Comparison of ENCODE assay signal across 8 mouse cellular contexts in genomic region chr1:37218386-37218785, GRCm38 (mm10). TPM values are rescaled to one million over a fixed set of nuclear protein-coding genes. Genes with fewer than 3 reads are reported as not detected.
A peak's percentile ranks its signal among the peaks of the same experiment; 100 is the strongest.
DNase-seq lines count a peak whose midpoint lies in the region; ATAC-seq and TF ChIP-seq lines count a peak whose summit lies in the region.

No protein-coding gene starts in this region.

- DNase-seq in midbrain, embryonic 11.5 days (ENCODE audit: low spot score, missing footprints) = peak; percentile 94
- no peak for DNase-seq in midbrain, postnatal 0 days (ENCODE audit: low spot score)
- peak; percentile 56 for DNase-seq in adrenal gland, adult 2 months
- DNase-seq in gastrocnemius, postnatal 4 days (ENCODE audit: low spot score in 2 of 2) = peak; percentile 36 to 66
- DNase-seq in limb, embryonic 11.5 days (ENCODE audit: low spot score) = peak; percentile 84
- peak; percentile 10 for DNase-seq in naive thymus-derived CD4-positive, alpha-beta T cell, adult 2 months (ENCODE audit: low read depth)
- DNase-seq in left cerebral cortex, postnatal 36 days (ENCODE audit: low spot score in 2 of 2) = no peak
- no peak for DNase-seq in layer of hippocampus, adult 11-12 months (ENCODE audit: low spot score)

- no peaks in the 10 kb centered on the region for H3K36me3 ChIP-seq in midbrain, embryonic 11.5 days (ENCODE audit: control insufficient read depth, insufficient read depth, low read length)
- no peaks in the 10 kb centered on the region for H3K36me3 ChIP-seq in midbrain, postnatal 0 days (ENCODE audit: insufficient read depth, low read length)
- H3K36me3 ChIP-seq in limb, embryonic 11.5 days (ENCODE audit: control insufficient read depth, insufficient read depth, low read length) = no peaks in the 10 kb centered on the region

- no peaks in the 10 kb centered on the region for H3K27me3 ChIP-seq in midbrain, embryonic 11.5 days (ENCODE audit: control insufficient read depth, insufficient read depth, low read length)
- H3K27me3 ChIP-seq in midbrain, postnatal 0 days (ENCODE audit: insufficient read depth, low read length) = no peaks in the 10 kb centered on the region
- no peaks in the 10 kb centered on the region for H3K27me3 ChIP-seq in limb, embryonic 11.5 days (ENCODE audit: control insufficient read depth, insufficient read depth, low read length)

- ATAC-seq in midbrain, embryonic 11.5 days (ENCODE audit: low FRiP score) = no peak
- ATAC-seq in midbrain, postnatal 0 days (ENCODE audit: low FRiP score) = no peak
- no peak for ATAC-seq in limb, embryonic 11.5 days (ENCODE audit: insufficient number of reproducible peaks, low FRiP score, low TSS enrichment, low read depth)

- no peak overlapping the region for H3K9ac ChIP-seq in midbrain, embryonic 11.5 days (ENCODE audit: low read length)
- H3K9ac ChIP-seq in midbrain, postnatal 0 days (replicated peaks; ENCODE audit: low read length, poor library complexity, severe bottlenecking) = no peak overlapping the region
- no peak overlapping the region for H3K9ac ChIP-seq in limb, embryonic 11.5 days (ENCODE audit: low read length)

- H3K4me3 ChIP-seq in midbrain, embryonic 11.5 days (ENCODE audit: low read depth, low read length) = no peak overlapping the region
- H3K4me3 ChIP-seq in midbrain, postnatal 0 days (ENCODE audit: low read depth, low read length) = no peak overlapping the region
- H3K4me3 ChIP-seq in limb, embryonic 11.5 days (ENCODE audit: low read depth, low read length) = no peak overlapping the region

- peaks cover 11% of the 10 kb centered on the region for H3K4me1 ChIP-seq in midbrain, embryonic 11.5 days (ENCODE audit: control insufficient read depth, insufficient read depth, low read length)
- H3K4me1 ChIP-seq in midbrain, postnatal 0 days (ENCODE audit: insufficient read depth, low read length) = peaks cover 18% of the 10 kb centered on the region
- H3K4me1 ChIP-seq in limb, embryonic 11.5 days (ENCODE audit: control insufficient read depth, insufficient read depth, low read length) = no peaks in the 10 kb centered on the region

- peak overlapping the region; percentile 7; the same call in 1 of the 2 replicates for H3K4me2 ChIP-seq in midbrain, embryonic 11.5 days
- H3K4me2 ChIP-seq in midbrain, postnatal 0 days (ENCODE audit: low read depth, low read length, poor library complexity, severe bottlenecking) = no peak overlapping the region
- H3K4me2 ChIP-seq in limb, embryonic 11.5 days (ENCODE audit: low read depth, severe bottlenecking) = no peak overlapping the region

- intact Hi-C loops in left cerebral cortex, postnatal 36 days (cut with DNase I) = no loop called here

- no peak overlapping the region for H3K27ac ChIP-seq in midbrain, embryonic 11.5 days (ENCODE audit: low read depth, low read length)
- H3K27ac ChIP-seq in midbrain, postnatal 0 days (ENCODE audit: low read depth, low read length) = no peak overlapping the region
- no peak overlapping the region for H3K27ac ChIP-seq in limb, embryonic 11.5 days (replicated peaks; ENCODE audit: low read depth, low read length)

- H3K9me3 ChIP-seq in midbrain, embryonic 11.5 days (ENCODE audit: control insufficient read depth, low read length) = no peaks in the 10 kb centered on the region
- H3K9me3 ChIP-seq in midbrain, postnatal 0 days (ENCODE audit: low read length) = no peaks in the 10 kb centered on the region
- no peaks in the 10 kb centered on the region for H3K9me3 ChIP-seq in limb, embryonic 11.5 days (ENCODE audit: control insufficient read depth, low read length)

- WGBS in midbrain, embryonic 11.5 days = 5% methylated on average over 14 of the region's 14 CpGs
- 8% methylated on average over 14 of the region's 14 CpGs for WGBS in midbrain, postnatal 0 days
- WGBS in limb, embryonic 11.5 days = 7% methylated on average over 14 of the region's 14 CpGs

- no peak for TF ChIP-seq CTCF in midbrain, postnatal 0 days (IDR thresholded peaks at IDR 0.05)

RNA-seq across cellular contexts. Expression of gene Cnga3, which starts 4.2 kb away (rescaled TPM):
- not detected in 2 replicates for polyA plus RNA-seq in midbrain, embryonic 11.5 days (2014; fragmentation: Nextera tagmentation; extraction: Ambion mirVana)
- total RNA-seq in midbrain, postnatal 0 days (2014; rRNA removed) = 0.71 and 0.90 TPM in 2 replicates
- 0.42 and 0.62 TPM in 2 replicates for polyA plus RNA-seq in midbrain, postnatal 0 days (2015; fragmentation: Nextera tagmentation; extraction: Ambion mirVana)
- 1 to 10 TPM; 1.1 to 2.6 TPM for total RNA-seq in adrenal gland, adult 2 months (2021)
- polyA plus RNA-seq in adrenal gland, adult 2 months (2012; rRNA removed) = 0.32 and 0.61 TPM in 2 replicates
- under 1 TPM; 0.41 to 0.49 TPM for total RNA-seq in gastrocnemius, postnatal 4 days (2021)
- polyA plus RNA-seq in limb, embryonic 11.5 days (2014; fragmentation: Nextera tagmentation; extraction: Ambion mirVana) = not detected in 2 replicates
- under 1 TPM in 1 of 2 experiments, not detected in 1; 0.29 TPM for total RNA-seq in left cerebral cortex, postnatal 36 days (2021)

Comparison
In these comparisons a context has a peak if more than half of its experiments do, and no peak if none do; other contexts are left out.
1. DNase-seq: peak in midbrain, embryonic 11.5 days (single experiment), adrenal gland, adult 2 months (single experiment), gastrocnemius, postnatal 4 days (2 of 2), limb, embryonic 11.5 days (single experiment) and naive thymus-derived CD4-positive, alpha-beta T cell, adult 2 months (single experiment); none in midbrain, postnatal 0 days (single experiment), left cerebral cortex, postnatal 36 days (0 of 2) and layer of hippocampus, adult 11-12 months (single experiment).